Mouse (Mus musculus): ENCODE measurements around the gene Vmn2r114.
"Not testable (repeated sequence)": the region's sequence is repeated elsewhere in the genome, so short reads cannot be mapped to it uniquely, and the experiment has no call there.

Vmn2r114 gene

DNA sequence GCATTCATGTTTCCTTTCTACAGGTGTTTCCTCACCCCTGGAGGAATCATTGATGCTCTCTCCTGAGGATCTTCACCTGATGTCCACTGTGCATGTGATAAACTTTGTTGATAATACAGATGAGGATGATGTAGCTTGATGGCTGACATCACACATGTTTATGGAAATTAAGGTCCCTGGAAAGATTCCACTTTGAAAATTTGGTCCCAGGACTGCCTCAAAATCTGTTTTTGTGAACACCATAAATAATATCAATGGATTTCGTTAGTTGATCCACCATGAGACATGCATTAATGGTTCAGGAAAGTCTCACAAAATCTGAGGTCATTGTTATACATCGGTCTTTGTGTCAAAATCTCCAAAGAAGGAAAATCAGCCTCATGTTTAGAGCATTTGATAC lies at the start of gene Vmn2r114:
TSS of gene Vmn2r114 (minus strand) at position 101 of the 400 bp plus-strand sequence.
- not testable (repeated sequence) for DNase-seq (ENCODE audit: low spot score in 2 of 2)

DNA sequence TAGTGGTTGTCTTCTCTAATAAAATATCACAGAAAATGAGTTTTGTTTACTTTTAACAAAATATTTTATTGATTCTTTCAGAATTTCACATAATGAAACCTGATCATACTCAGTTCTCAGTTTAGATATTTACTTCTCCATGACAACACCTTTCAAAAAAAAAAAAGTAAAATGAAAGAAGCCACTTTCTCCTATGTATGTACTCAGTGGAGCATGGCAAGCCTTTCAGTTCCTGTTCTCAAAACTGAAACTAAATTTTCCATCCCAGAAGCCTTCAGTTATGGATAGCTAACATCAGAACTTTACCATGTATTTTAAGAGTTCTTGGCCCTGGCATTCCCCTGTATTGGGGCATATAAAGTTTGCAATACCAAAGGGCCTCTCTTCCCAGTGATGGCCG lies 39.3 kb upstream of the Vmn2r114 start:
- DNase-seq (ENCODE audit: low spot score in 2 of 2): no peak

DNA sequence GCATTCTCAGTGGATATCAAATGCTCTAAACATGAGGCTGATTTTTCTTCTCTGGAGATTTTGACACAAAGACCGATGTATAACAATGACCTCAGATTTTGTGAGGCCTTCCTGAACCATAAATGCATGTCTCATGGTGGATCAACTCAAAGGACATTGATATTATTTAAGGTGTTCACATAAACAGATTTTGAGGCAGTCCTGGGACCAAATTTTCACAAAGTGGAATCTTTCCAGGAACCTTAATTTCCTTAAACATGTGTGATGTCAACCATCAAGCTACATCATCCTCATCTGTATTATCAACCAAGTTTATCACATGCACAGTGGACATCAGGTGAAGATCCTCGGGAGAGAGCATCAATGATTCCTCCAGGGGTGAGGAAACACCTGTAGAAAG lies 31.1 kb upstream of the Vmn2r114 start, which contains the start of gene Vmn2r115:
TSS of gene Vmn2r115 (plus strand) at position 301 of the 400 bp plus-strand sequence.
- not testable (repeated sequence) for DNase-seq (ENCODE audit: low spot score in 2 of 2)

DNA sequence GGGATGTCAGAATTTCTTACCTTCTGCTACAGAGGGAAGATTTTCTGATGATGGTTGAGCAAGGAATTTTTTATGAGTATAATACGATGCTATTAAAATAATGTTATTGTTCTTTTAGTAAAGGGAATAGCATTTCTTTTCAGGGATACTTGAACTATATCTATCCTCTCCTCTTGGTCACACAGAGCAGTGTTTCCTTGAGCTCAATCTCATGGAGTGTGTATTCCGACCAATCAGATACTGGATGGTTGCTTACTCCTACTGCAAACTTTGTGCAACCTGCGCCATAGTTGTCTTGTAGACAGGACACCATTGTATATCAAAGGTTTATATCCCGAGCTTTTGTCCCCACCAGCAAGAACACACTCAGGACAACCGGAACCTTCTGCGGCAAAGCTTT lies 18.3 kb upstream of the Vmn2r114 start:
- no peak for DNase-seq (ENCODE audit: low spot score in 2 of 2)
